Mouse (Mus musculus) forebrain, embryonic 12.5 days (tissue): ENCODE measurements around the gene Adck1. TPM values are rescaled to one million over a fixed set of nuclear protein-coding genes. Genes with fewer than 3 reads are reported as not detected.

ENCODE experiments used
- polyA plus RNA-seq: library from polyadenylated mRNA; unstranded; fragments of >200 nt; fragmentation: Nextera tagmentation; extraction: Ambion mirVana; gene quantifications from 2 replicates; pipeline ENCODE4 v1.2.1, GENCODE M21; 2016

Gene Adck1
- polyA plus RNA-seq, 1 experiment from 2014 or later, result 21.4 TPM

Other genes with a start within 250 kb of the Adck1 start
- not detected in 2 replicates for gene Gm10436, start 178.4 kb upstream of the Adck1 start, polyA plus RNA-seq
- not detected in 2 replicates for gene Gm8332, start 110.5 kb upstream of the Adck1 start, polyA plus RNA-seq
- not detected in 2 replicates for gene Gm5662, start 86.1 kb upstream of the Adck1 start, polyA plus RNA-seq
- not detected in 2 replicates for gene Gm5039, start 36.5 kb upstream of the Adck1 start, polyA plus RNA-seq